ENCODE assay signal across 23 mouse cellular contexts in the genomic region with DNA sequence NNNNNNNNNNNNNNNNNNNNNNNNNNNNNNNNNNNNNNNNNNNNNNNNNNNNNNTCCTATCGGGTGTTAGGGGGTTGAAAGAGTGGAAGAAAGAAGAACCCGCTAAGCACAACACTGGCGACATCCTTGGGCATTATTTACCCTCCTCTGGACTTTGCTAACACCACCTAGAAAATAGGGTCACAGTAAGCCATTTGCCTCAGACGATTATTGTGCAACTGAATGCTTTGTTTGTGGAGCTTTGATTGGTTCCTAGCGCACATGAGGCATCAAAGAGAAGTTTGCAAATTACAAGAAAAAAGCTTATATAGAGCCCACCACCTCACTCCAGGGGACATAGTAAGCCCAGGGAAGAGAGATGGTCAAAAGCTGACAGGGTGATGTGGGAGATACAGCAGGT. TPM values are rescaled to one million over a fixed set of nuclear protein-coding genes. Genes with fewer than 3 reads are reported as not detected.
DNase-seq lines count a peak whose midpoint lies in the region; ATAC-seq lines count a peak whose summit lies in the region.
"Had no signal": no experiment of that assay in that cellular context is flagged by ENCODE, and none has a peak within 500 bp of the region (broad histone marks: within the 10 kb centered on the region; RNA-seq: fewer than 3 reads in every experiment).

No protein-coding gene starts in this region.

- H3K9ac ChIP-seq in forebrain, embryonic 12.5 days: no peak overlapping the region
- H3K9ac ChIP-seq in forebrain, embryonic 16.5 days (replicated peaks; ENCODE audit: low read depth, low read length): no peak overlapping the region
- no peak overlapping the region for H3K9ac ChIP-seq in liver, embryonic 12.5 days
- H3K9ac ChIP-seq in liver, embryonic 16.5 days (ENCODE audit: low read depth, low read length): no peak overlapping the region
- H3K9ac ChIP-seq: embryonic facial prominence, embryonic 12.5 days; embryonic facial prominence, embryonic 15.5 days; forebrain, embryonic 15.5 days; hindbrain, embryonic 12.5 days; hindbrain, embryonic 15.5 days had no signal

- no peaks in the 10 kb centered on the region for H3K27me3 ChIP-seq in forebrain, embryonic 12.5 days
- no peaks in the 10 kb centered on the region for H3K27me3 ChIP-seq in forebrain, embryonic 16.5 days (replicated peaks; ENCODE audit: control insufficient read depth, insufficient read depth, low read length)
- no peaks in the 10 kb centered on the region for H3K27me3 ChIP-seq in liver, embryonic 12.5 days (replicated peaks)
- H3K27me3 ChIP-seq in liver, embryonic 16.5 days (ENCODE audit: control insufficient read depth, insufficient read depth, low read depth, low read length): no peaks in the 10 kb centered on the region
- H3K27me3 ChIP-seq: embryonic facial prominence, embryonic 12.5 days; embryonic facial prominence, embryonic 15.5 days; forebrain, embryonic 15.5 days; hindbrain, embryonic 12.5 days; hindbrain, embryonic 15.5 days; Patski had no signal

- H3K4me1 ChIP-seq in forebrain, embryonic 12.5 days: no peaks in the 10 kb centered on the region
- H3K4me1 ChIP-seq in forebrain, embryonic 16.5 days (replicated peaks; ENCODE audit: control insufficient read depth, insufficient read depth, low read length): peaks cover 1% of the 10 kb centered on the region
- peaks cover 51% of the 10 kb centered on the region for H3K4me1 ChIP-seq in liver, embryonic 12.5 days
- peaks cover 33% of the 10 kb centered on the region for H3K4me1 ChIP-seq in liver, embryonic 16.5 days (ENCODE audit: control insufficient read depth, low read depth, low read length)
- H3K4me1 ChIP-seq: embryonic facial prominence, embryonic 12.5 days; embryonic facial prominence, embryonic 15.5 days; hindbrain, embryonic 12.5 days; hindbrain, embryonic 15.5 days had no signal

- no peaks in the 10 kb centered on the region for H3K9me3 ChIP-seq in forebrain, embryonic 12.5 days
- no peaks in the 10 kb centered on the region for H3K9me3 ChIP-seq in forebrain, embryonic 16.5 days (ENCODE audit: control insufficient read depth, low read length)
- no peaks in the 10 kb centered on the region for H3K9me3 ChIP-seq in liver, embryonic 12.5 days (replicated peaks)
- no peaks in the 10 kb centered on the region for H3K9me3 ChIP-seq in liver, embryonic 16.5 days (replicated peaks; ENCODE audit: control insufficient read depth, low read length)
- H3K9me3 ChIP-seq: embryonic facial prominence, embryonic 12.5 days; embryonic facial prominence, embryonic 15.5 days; forebrain, embryonic 15.5 days; hindbrain, embryonic 12.5 days; hindbrain, embryonic 15.5 days had no signal

- H3K4me3 ChIP-seq in forebrain, embryonic 12.5 days (replicated peaks): no peak overlapping the region
- no peak overlapping the region for H3K4me3 ChIP-seq in forebrain, embryonic 16.5 days (replicated peaks; ENCODE audit: low read length)
- H3K4me3 ChIP-seq in liver, embryonic 12.5 days: no peak overlapping the region
- no peak overlapping the region for H3K4me3 ChIP-seq in liver, embryonic 16.5 days (ENCODE audit: low read depth, low read length)
- H3K4me3 ChIP-seq: embryonic facial prominence, embryonic 12.5 days; embryonic facial prominence, embryonic 15.5 days; forebrain, embryonic 15.5 days; heart, adult 2 months; hindbrain, embryonic 12.5 days; hindbrain, embryonic 15.5 days had no signal

- peaks cover 47% of the 10 kb centered on the region for H3K36me3 ChIP-seq in forebrain, embryonic 12.5 days (replicated peaks)
- peaks cover 14% of the 10 kb centered on the region for H3K36me3 ChIP-seq in forebrain, embryonic 16.5 days (ENCODE audit: control insufficient read depth, insufficient read depth)
- no peaks in the 10 kb centered on the region for H3K36me3 ChIP-seq in liver, embryonic 12.5 days
- H3K36me3 ChIP-seq in liver, embryonic 16.5 days (ENCODE audit: control insufficient read depth, insufficient read depth): no peaks in the 10 kb centered on the region

- no peak overlapping the region for H3K4me2 ChIP-seq in forebrain, embryonic 12.5 days
- no peak overlapping the region for H3K4me2 ChIP-seq in forebrain, embryonic 16.5 days (ENCODE audit: low read length)
- H3K4me2 ChIP-seq in liver, embryonic 12.5 days: no peak overlapping the region
- no peak overlapping the region for H3K4me2 ChIP-seq in liver, embryonic 16.5 days (ENCODE audit: low read depth, low read length)
- H3K4me2 ChIP-seq: embryonic facial prominence, embryonic 12.5 days; embryonic facial prominence, embryonic 15.5 days; forebrain, embryonic 15.5 days; heart, embryonic 11.5 days; hindbrain, embryonic 12.5 days; hindbrain, embryonic 15.5 days had no signal

- ATAC-seq in forebrain, embryonic 12.5 days (ENCODE audit: low FRiP score): no peak
- ATAC-seq in forebrain, embryonic 16.5 days: no peak
- ATAC-seq in liver, embryonic 12.5 days: no peak
- no peak; the same call in 1 of the 2 replicates for ATAC-seq in liver, embryonic 16.5 days (ENCODE audit: low read depth)
- ATAC-seq: forebrain, embryonic 15.5 days; Patski had no signal

- H3K27ac ChIP-seq in forebrain, embryonic 12.5 days: 0 out of 2 replicates have a peak overlapping the region, but pooled peaks have one; percentile 20
- no peak overlapping the region for H3K27ac ChIP-seq in forebrain, embryonic 16.5 days (ENCODE audit: low read length)
- H3K27ac ChIP-seq in liver, embryonic 12.5 days: peak overlapping the region; percentile 30; the same call in 1 of the 2 replicates
- H3K27ac ChIP-seq in liver, embryonic 16.5 days (ENCODE audit: low read length): peak overlapping the region; percentile 69
- H3K27ac ChIP-seq: embryonic facial prominence, embryonic 12.5 days; embryonic facial prominence, embryonic 15.5 days; forebrain, embryonic 15.5 days; heart, adult 2 months; hindbrain, embryonic 12.5 days; hindbrain, embryonic 15.5 days had no signal

- no peak for DNase-seq in adrenal gland, postnatal 25 days
- DNase-seq in lung, postnatal 4 days: no peak
- DNase-seq: adrenal gland, postnatal 10 days; cerebellum, adult 11 months; cerebellum, adult 2 months; cerebellum, postnatal 25 days; gastrocnemius, postnatal 10 days; heart, adult 2 months had no signal

- 66% methylated on average over 5 of the region's 5 CpGs for WGBS in forebrain, embryonic 12.5 days
- 51% methylated on average over 5 of the region's 5 CpGs for WGBS in forebrain, embryonic 16.5 days
- 53% methylated on average over 5 of the region's 5 CpGs for WGBS in liver, embryonic 12.5 days (ENCODE audit: insufficient replicate concordance)
- WGBS in liver, embryonic 16.5 days (ENCODE audit: insufficient replicate concordance): 31% methylated on average over 5 of the region's 5 CpGs

RNA-seq across cellular contexts. Expression of gene Hsd3b7, which starts 8.4 kb away (rescaled TPM):
- polyA plus RNA-seq in forebrain, embryonic 12.5 days (2016; fragmentation: Nextera tagmentation; extraction: Ambion mirVana): 7.3 and 7.6 TPM in 2 replicates
- 7.3 and 10.7 TPM in 2 replicates for polyA plus RNA-seq in forebrain, embryonic 16.5 days (2015; fragmentation: Nextera tagmentation; extraction: Ambion mirVana)
- polyA plus RNA-seq in liver, embryonic 12.5 days (2016; fragmentation: Nextera tagmentation; extraction: Ambion mirVana): 28.0 and 29.8 TPM in 2 replicates
- polyA plus RNA-seq in liver, embryonic 16.5 days (2015; fragmentation: Nextera tagmentation; extraction: Ambion mirVana): 72.9 and 80.3 TPM in 2 replicates
- total RNA-seq in adrenal gland, postnatal 25 days (2021): 49.1 and 66.2 TPM in 2 replicates

RNA-seq across cellular contexts. Expression of gene Stx4a, which starts 15.3 kb away (rescaled TPM):
- 21.3 and 22.3 TPM in 2 replicates for polyA plus RNA-seq in forebrain, embryonic 12.5 days (2016; fragmentation: Nextera tagmentation; extraction: Ambion mirVana)
- 17.8 and 22.2 TPM in 2 replicates for polyA plus RNA-seq in forebrain, embryonic 16.5 days (2015; fragmentation: Nextera tagmentation; extraction: Ambion mirVana)
- 19.0 and 21.1 TPM in 2 replicates for polyA plus RNA-seq in liver, embryonic 12.5 days (2016; fragmentation: Nextera tagmentation; extraction: Ambion mirVana)
- 11.8 TPM in 2 replicates for polyA plus RNA-seq in liver, embryonic 16.5 days (2015; fragmentation: Nextera tagmentation; extraction: Ambion mirVana)
- 101 and 122 TPM in 2 replicates for total RNA-seq in adrenal gland, postnatal 25 days (2021)

RNA-seq across cellular contexts. Expression of gene Stx1b, which starts 15.5 kb away (rescaled TPM):
- 11.5 and 17.3 TPM in 2 replicates for polyA plus RNA-seq in forebrain, embryonic 12.5 days (2016; fragmentation: Nextera tagmentation; extraction: Ambion mirVana)
- 37.9 and 50.8 TPM in 2 replicates for polyA plus RNA-seq in forebrain, embryonic 16.5 days (2015; fragmentation: Nextera tagmentation; extraction: Ambion mirVana)
- 0.20 and 0.56 TPM in 2 replicates for polyA plus RNA-seq in liver, embryonic 12.5 days (2016; fragmentation: Nextera tagmentation; extraction: Ambion mirVana)
- polyA plus RNA-seq in liver, embryonic 16.5 days (2015; fragmentation: Nextera tagmentation; extraction: Ambion mirVana): 0.25 and 0.40 TPM in 2 replicates
- 4.2 and 8.0 TPM in 2 replicates for total RNA-seq in adrenal gland, postnatal 25 days (2021)

RNA-seq across cellular contexts. Expression of gene Gm49388, which starts 23.4 kb away (rescaled TPM):
- polyA plus RNA-seq in forebrain, embryonic 12.5 days (2016; fragmentation: Nextera tagmentation; extraction: Ambion mirVana): not detected in 2 replicates
- not detected in 2 replicates for polyA plus RNA-seq in forebrain, embryonic 16.5 days (2015; fragmentation: Nextera tagmentation; extraction: Ambion mirVana)
- polyA plus RNA-seq in liver, embryonic 12.5 days (2016; fragmentation: Nextera tagmentation; extraction: Ambion mirVana): not detected in 2 replicates
- not detected in 2 replicates for polyA plus RNA-seq in liver, embryonic 16.5 days (2015; fragmentation: Nextera tagmentation; extraction: Ambion mirVana)
- total RNA-seq in adrenal gland, postnatal 25 days (2021): 4.4 and 6.9 TPM in 2 replicates
- total RNA-seq: hematopoietic stem cell, adult 5-6 weeks had no signal
- polyA plus RNA-seq: embryonic facial prominence, embryonic 12.5 days; embryonic facial prominence, embryonic 15.5 days; forebrain, embryonic 11.5 days; forebrain, embryonic 15.5 days; heart, adult 2 months; heart, embryonic 11.5 days; heart, embryonic 14.5 days; heart, postnatal 0 days; hindbrain, embryonic 12.5 days; hindbrain, embryonic 15.5 days had no signal

RNA-seq across cellular contexts. Expression of gene Setd1a, which starts 32.4 kb away (rescaled TPM):
- polyA plus RNA-seq in forebrain, embryonic 12.5 days (2016; fragmentation: Nextera tagmentation; extraction: Ambion mirVana): 21.7 and 25.5 TPM in 2 replicates
- 19.8 and 20.7 TPM in 2 replicates for polyA plus RNA-seq in forebrain, embryonic 16.5 days (2015; fragmentation: Nextera tagmentation; extraction: Ambion mirVana)
- polyA plus RNA-seq in liver, embryonic 12.5 days (2016; fragmentation: Nextera tagmentation; extraction: Ambion mirVana): 13.1 and 13.7 TPM in 2 replicates
- polyA plus RNA-seq in liver, embryonic 16.5 days (2015; fragmentation: Nextera tagmentation; extraction: Ambion mirVana): 7.5 and 7.9 TPM in 2 replicates
- 36.9 and 49.8 TPM in 2 replicates for total RNA-seq in adrenal gland, postnatal 25 days (2021)
